Mouse (Mus musculus) monocyte, adult 2 months (primary cell): ENCODE results near the gene Med6.

Source experiments
- DNase-seq, 2 experiments: peaks; one replicate each; pipeline ENCODE4 v3.0.0; 2022; ENCODE audit warnings: low spot score in 2 of 2, low read depth in 1 of 2

Med6 gene

GRCm38 (mm10) chr12:81594902-81595671 is at the start of gene Med6:
TSS of gene Med6 (minus strand) at chr12:81595008.
- DNase-seq, result peak; percentile 75 to 88

GRCm38 (mm10) chr12:81642361-81643082 is 47.7 kb upstream of the Med6 start:
- DNase-seq, result no peak

GRCm38 (mm10) chr12:81640656-81641055 is 45.8 kb upstream of the Med6 start:
- DNase-seq, result no peak

GRCm38 (mm10) chr12:81633246-81633645 is 38.4 kb upstream of the Med6 start:
- DNase-seq, result no peak

GRCm38 (mm10) chr12:81631661-81632401 is 37.0 kb upstream of the Med6 start:
- no peak for DNase-seq

GRCm38 (mm10) chr12:81630915-81631660 is 36.3 kb upstream of the Med6 start, which contains the start of gene Ttc9:
TSS of gene Ttc9 (plus strand) at chr12:81631249.
- no peak for DNase-seq

- no peak for DNase-seq
Measured at GRCm38 (mm10) chr12:81630520-81630914, 35.7 kb upstream of the Med6 start.

- no peak for DNase-seq
Measured at GRCm38 (mm10) chr12:81628091-81628490, 33.3 kb upstream of the Med6 start.

- no peak for DNase-seq
Measured at GRCm38 (mm10) chr12:81627426-81627825, 32.6 kb upstream of the Med6 start.

GRCm38 (mm10) chr12:81626226-81626861 is 31.5 kb upstream of the Med6 start:
- DNase-seq, result no peak

GRCm38 (mm10) chr12:81623377-81623776 is 28.6 kb upstream of the Med6 start:
- no peak for DNase-seq

GRCm38 (mm10) chr12:81619302-81619701 is 24.5 kb upstream of the Med6 start:
- peak in 1 of 2 experiments; percentile 47 for DNase-seq

GRCm38 (mm10) chr12:81616980-81617379 is 22.2 kb upstream of the Med6 start:
- no peak for DNase-seq

- DNase-seq, result no peak
Measured at GRCm38 (mm10) chr12:81615807-81616206, 21.0 kb upstream of the Med6 start.

- DNase-seq, result no peak
Measured at GRCm38 (mm10) chr12:81609445-81609844, 14.6 kb upstream of the Med6 start.

GRCm38 (mm10) chr12:81604995-81605784 is 10.4 kb upstream of the Med6 start:
- no peak for DNase-seq

- DNase-seq, result no peak
Measured at GRCm38 (mm10) chr12:81596547-81597262, 1.9 kb upstream of the Med6 start.

GRCm38 (mm10) chr12:81568374-81568773 is 26.4 kb downstream of the Med6 start, which contains the start of gene Adam21:
TSS of gene Adam21 (minus strand) at chr12:81568474.
- DNase-seq, result no peak

GRCm38 (mm10) chr12:81567931-81568330 is 26.9 kb downstream of the Med6 start:
- DNase-seq, result no peak
